Mouse (Mus musculus) cerebral cortex, adult 2 months (tissue): ENCODE measurements around the gene Chpf.

Source experiments
- WGBS: fragments of 180-500 bp; shearing (Covaris S2); methylation state at CpG from one replicate; pipeline ENCODE4 v1.1.7; 2018; 5-methylcytosine and 5-hydroxymethylcytosine counted together

The Chpf gene

DNA sequence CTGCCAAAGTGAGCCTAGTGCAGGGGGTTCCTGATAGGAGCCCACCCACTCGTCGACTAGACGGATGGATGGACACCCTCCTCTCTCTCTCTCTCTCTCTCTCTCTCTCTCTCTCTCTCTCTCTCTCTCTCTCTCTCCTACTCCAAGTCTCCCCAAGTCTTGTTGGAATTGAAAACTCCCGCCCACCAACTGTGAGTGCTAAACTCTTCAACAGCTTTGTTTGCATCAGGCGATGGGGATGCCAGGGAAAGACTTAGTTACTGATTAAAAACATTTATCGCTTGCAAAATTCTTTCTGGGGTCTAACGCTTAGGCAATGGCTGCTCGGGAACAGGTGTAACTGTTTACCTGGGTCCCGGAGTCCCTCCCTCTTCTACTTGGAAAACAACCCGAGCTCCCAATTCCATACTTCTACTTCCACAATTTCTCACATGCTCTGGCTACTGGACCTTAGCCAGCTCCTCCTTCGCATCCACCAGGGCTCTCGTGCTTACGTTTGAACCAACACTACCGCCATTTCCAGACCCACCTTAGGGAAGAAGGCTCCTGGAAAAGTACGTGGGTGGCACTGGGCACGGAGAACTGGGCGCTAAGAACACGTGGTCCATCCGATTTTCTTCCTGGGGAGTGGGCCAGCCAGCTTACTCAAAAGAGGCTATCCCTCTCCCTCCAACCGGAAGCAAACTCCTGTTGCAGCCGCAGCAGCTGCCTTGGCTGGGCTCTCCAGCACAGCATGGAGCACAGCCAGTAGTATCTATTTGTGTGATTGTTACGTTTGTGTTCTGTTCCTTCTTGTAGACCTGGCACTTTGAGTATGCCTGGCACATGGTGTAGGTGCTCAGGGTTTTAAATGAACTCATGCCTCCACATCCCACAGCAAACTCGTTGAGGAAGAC is 20.1 kb downstream of the Chpf start:
- 6% methylated on average over 23 of the region's 23 CpGs for WGBS

DNA sequence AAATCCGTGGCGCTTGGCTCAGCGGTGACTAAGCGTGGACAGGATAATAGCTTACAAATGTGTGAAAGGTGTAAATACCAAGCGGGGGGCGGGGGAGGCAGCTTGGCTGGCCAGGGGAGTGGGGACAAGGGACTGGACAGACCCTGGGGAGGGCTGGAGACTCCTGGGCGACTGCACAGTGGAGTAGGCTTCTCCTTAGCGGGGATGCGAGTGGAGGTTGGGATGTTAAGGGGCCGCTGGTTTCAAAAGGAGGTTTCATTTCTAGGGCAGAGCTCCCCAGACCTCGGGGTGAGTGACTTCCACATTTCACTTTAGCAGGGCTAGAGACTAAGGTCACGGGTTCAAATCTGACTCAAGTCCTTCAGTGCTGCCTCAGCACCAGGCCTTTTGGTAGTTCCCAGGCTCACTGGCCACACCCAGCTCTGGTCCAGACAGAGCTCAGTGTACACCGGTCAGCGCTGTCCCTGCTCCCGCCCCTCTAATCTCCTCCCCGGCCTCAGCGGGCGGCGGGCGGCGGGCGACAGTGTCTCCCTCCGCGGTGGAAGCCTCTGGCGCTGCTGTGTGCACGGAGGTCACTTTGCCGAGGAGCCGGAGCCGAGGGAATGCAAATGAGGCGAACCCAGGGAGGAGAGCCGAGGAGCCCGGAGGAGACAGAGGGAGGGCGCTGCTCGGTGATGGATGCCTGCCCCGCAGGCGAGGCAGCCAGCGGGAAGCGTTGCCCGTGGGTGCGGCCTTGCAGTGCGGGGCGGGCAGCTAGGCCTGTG is 20.9 kb downstream of the Chpf start:
- 6% methylated on average over 42 of the region's 42 CpGs for WGBS

DNA sequence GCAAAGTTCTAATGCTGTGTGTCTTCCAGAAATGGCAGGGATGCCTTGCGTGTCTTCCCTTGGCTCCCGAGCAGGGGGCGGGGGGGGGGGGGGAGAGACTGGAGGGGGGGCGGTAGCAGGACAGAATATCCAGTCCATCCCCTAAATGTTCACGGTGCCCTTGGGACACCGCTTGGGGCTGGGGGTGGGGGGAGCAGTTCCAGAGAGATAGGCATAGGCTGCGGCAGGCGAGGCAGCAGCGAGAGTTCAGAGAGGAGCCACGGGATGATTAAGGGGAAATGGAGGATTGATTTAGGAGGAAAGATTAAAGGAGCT is 21.4 kb downstream of the Chpf start:
- WGBS = 11% methylated on average over 10 of the region's 10 CpGs

DNA sequence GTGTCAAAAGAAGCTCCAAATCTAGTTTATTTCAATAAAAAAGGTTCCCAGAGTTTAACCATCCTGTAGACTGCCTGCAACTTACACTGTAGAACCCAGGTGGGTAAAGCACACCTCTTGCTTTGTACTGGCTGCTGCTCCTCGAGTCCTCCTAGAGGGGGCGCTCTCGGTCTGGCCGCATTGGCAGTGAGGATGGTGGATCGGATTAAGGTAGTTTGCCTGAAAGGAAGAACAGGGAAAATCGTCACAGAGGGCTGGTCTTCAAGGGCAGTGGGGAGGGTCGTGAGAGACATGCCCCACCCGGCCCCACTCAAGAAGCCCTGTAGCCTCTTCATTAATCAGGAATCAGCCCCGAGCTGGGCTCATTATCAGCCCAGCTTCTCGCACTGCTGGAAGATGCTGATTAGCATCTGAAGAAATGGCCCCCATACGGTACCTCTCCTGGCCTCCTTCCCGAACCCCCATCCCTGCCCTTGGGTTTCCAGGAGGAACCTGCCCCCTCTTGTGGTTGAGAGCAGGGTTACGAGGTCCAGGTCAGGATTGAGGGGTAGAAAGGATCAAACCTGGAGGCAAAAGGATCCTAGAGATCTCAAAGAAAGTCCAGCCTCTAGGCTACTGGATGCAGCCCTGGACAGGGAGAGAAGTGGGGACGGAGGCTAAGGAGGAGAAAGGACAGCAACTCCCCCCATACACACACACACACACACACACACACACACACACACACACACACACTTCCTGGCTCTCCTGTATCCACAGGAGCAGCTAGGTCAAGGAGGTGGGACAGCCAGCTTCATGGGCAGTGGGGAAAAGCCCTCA is 22.2 kb downstream of the Chpf start:
- 28% methylated on average over 14 of the region's 14 CpGs for WGBS

DNA sequence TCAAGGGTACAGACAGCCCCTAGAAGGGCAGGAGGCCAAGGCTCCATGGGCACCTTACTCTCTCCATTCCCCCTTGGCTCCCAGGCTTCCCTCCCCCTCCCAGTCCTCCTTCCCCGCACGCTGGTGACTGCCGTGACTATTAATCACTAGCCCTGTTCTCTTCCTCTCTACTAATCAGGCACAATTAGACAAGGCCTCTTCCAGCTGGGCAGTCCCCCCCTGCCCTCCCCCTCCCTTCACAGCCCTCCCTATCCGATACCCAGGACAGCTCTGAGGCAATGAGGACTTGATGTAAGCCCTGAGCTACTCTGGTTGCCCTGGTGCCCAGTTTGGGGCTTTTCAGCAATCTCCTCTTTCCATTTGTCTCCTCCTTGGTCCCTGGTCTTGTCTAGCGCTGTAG is 23.2 kb downstream of the Chpf start:
- WGBS = 66% methylated on average over 5 of the region's 5 CpGs

DNA sequence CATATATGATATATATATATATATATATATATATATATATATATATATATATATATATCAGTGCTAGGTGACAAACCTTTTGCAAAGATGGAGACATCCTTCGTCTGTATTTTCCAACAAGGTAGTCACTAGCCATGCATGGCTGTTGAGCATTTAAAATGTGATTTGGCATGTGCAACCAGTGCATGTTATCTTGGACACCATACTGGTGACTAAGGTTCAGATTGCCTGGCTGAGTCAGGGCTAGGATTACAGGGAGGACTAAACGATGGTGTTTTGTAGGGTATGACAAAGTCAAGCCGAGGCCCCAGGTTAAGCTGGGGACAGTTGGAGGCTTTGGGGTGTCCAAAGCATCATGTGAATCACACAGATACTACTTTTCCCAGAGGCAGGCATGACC is 23.7 kb downstream of the Chpf start:
- WGBS = 85% methylated on average over 3 of the region's 3 CpGs

DNA sequence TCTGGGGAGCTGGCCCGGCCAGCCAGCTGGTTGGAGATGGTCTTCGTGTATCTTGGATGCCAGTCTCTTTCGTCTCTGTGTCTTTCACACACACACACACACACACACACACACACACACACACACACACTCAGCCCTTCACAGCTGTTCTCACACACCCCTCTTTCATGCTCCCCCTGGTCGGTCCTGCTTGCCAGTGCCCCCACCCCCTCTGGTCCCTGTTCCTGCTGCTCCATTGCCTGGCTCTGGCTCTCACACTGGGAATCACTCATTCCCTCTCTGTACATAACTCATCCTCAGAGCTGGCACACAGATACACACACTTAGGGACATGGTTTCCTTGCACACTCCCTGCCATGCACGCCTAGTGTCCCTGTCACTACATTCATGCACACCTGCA is 27.2 kb downstream of the Chpf start:
- WGBS = 48% methylated on average over 5 of the region's 5 CpGs

DNA sequence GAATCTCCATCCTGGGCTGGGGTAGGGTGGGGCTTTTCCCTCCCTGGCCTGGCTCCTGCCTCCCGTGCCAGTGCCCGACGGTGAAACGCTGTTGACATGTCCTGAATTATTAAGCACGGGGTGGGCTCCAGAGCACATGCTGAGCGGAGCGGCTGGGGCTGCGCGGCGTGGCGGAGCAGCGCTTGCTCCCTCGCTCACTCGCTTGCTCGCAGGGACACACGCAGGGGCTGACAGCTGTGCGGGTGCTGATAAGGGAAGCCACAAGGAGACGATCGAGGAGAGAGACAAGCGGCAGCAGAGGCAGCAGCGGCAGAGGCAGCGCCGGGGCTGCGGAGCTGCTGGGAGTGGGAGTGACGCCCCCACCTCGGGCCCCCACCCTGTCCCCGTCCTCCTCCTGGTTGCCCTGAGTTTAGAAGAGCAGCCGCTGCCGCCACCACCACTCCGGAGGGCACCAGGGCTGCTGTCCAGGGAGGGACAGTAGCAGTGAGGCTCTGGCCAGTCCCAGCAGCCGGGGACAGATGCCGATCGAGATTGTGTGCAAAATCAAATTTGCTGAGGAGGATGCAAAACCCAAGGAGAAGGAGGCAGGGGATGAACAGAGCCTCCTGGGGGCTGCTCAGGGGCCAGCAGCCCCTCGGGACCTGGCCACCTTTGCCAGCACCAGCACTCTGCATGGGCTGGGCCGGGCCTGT is 28.6 kb downstream of the Chpf start, which contains the start of gene Asic4:
Gene Asic4 (plus strand): TSS at position 123 of the 692 bp plus-strand sequence.
- WGBS = 7% methylated on average over 35 of the region's 35 CpGs

DNA sequence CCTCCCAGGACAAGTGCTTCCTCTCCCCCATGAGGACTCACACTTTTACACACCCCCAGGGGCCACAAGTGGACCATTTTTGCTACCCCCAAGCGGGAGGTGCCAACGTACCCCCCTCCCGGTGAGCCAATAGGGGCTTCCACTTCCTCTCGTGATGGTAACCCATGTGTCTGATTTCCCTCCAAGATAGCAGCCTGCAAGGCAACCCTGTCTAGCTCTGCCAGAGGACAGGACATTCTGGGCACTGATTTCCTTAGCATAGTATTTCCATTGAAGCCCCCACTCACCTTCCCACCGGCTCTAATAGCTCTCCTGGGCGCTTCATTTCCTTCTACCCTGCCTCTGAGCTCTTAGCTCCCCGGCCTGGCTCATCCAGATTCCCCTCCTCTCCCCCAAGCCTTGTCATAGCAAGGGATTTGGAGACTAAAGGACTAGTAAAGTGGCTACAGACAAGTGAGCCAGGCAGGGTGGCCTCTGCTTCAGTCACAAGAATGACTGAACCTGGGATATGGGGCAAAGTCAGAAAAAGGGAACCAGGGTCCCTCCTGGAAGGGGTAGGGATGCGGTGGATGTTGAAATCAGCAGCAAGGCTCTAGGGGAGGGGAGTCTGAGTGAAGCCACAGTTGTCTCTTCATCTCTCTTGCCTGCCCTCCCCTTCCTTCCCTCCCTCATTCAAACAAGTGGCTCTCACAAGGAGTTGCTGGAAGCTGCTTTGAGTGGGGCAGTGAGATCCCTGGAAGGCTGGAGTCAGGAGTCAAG is 29.6 kb downstream of the Chpf start:
- whole genome bisulfite sequencing = 23% methylated on average over 8 of the region's 8 CpGs

DNA sequence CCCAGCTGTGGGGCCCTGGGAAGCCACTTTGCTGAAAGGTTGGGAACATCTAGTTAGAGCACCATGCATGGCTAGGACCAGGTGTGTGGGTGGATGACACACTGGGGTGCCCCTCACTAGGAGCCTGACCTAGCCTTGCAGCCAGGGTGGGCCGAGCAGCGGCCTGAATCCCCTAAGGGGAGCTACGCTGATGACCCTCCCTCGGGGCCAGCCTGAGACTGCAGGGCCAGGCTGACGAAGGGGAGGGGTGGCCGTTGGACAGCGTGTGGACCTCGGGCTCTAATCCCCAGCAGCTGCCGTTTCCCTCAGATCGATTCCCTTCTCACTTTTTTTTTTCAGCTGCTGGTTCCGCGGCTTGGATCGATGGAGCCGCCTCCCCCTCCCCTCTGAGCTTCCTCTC is 30.2 kb downstream of the Chpf start:
- WGBS = 5% methylated on average over 14 of the region's 14 CpGs

DNA sequence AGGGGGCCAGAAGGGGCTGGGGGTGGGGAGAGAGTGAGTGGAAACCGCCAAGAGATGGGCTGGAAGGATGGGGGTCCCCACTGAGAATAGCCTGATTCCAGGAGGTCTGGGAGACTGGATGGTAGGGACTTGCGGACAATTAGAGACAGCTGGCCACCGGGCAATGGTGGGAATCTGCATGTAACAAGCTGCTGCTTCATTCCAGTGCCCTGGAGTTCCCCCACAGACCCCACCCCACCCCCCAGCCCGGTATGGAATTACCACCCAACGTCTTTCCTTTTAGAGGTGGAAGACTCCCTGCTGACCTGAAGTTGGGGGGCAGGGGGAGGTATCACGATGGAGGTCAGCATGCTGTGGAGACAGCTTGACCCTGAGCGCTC is 31.1 kb downstream of the Chpf start:
- 2% methylated on average over 7 of the region's 7 CpGs for WGBS

DNA sequence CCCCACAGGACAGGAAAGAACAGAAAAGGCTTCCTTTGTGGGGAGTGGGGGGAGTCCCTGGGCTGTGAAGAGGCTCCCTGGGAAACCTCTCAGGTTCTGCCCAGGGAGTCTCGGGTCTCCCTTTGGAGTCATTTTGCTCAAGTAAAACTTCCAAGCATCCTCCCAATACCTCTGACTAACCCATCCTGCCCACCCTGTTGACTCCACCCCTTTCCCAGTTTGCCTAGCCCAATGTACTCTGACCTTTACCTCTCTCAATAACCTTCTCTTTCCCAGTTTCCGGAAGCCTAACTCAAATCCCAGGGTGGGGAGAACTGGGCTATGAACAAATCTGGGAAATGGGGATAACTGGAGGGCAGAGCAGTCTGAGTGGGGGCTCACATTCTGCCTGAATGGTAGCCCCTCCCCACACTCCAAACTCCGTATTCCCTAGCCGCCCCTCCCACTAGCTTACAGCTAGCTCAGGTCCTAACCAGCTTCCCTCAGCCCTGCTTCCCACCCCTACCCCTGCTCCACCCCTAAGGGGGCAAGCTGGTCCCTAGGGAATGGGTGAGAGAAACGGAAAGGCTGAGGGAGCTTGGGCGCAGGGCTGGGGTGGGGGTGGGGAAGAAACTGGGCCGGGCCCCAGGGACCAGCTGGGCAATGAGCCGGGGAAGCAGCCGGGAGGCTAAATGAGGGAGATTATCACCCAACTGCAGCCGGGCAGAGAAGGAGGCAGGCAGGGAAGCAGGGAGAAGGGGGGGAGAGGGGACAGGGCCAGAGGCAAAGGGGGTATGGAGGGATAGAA is 31.6 kb downstream of the Chpf start:
- WGBS = 13% methylated on average over 10 of the region's 10 CpGs

DNA sequence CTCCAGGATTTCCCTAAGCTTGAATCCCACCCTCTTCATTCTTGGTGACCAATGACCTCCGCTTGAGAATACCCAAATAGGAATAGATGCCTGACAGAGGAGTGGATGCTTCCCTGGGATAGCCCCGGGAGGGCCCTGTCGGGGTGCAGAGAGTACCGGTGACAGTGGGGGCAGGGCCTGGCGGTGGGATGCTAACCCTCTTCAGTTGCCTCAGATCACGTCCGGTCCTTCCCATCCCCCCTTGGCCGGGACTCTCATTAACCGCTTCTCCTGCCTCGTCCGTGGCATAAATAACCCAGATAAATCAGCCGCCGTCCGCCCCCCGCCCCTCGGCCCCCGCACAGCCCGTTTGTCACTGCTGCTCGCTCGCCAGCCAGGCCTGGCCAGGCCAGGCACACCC is 32.5 kb downstream of the Chpf start:
- WGBS = 25% methylated on average over 20 of the region's 20 CpGs

DNA sequence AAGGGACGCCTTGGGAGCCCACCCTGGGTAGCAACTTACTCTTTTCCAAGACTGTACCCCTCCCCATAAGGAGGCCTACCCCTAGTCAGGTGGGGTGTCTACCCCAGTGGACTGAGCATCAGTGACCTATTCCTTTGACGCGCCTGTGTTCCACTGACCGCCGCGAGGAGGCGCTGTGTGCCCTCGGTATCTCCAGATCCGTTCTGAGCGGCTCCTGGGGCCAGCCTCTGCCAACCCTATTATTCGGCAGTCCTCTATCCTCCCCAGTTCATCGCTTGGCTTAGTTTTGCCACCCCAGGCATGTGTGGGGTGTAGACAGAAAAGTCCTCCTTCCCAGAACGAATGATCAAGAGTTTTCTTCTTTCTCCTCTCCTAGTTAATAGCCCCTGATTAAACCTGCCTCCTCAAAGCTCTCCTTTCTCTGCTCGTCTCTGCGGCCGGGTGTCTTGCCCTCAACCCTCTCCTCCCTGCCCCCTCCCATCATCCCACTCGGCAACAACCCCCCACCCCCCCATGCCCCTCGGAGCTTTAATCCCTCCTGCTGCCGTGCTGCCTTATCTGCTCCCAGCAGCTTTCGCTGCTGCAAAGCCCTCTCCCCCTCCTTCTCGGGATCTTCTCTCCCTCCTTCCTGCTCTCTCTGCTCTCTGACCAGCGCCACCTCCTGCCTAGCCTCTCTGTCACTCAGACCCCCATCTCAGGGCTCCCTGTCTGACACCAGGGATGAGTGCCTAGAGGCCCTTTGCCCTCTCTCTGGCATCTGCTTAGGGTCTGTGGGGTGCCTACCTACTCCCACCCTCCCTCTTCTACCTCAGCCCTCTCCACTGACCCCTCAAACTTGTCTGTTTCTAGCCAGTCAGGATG is 33.1 kb downstream of the Chpf start:
- 2% methylated on average over 22 of the region's 22 CpGs for WGBS

DNA sequence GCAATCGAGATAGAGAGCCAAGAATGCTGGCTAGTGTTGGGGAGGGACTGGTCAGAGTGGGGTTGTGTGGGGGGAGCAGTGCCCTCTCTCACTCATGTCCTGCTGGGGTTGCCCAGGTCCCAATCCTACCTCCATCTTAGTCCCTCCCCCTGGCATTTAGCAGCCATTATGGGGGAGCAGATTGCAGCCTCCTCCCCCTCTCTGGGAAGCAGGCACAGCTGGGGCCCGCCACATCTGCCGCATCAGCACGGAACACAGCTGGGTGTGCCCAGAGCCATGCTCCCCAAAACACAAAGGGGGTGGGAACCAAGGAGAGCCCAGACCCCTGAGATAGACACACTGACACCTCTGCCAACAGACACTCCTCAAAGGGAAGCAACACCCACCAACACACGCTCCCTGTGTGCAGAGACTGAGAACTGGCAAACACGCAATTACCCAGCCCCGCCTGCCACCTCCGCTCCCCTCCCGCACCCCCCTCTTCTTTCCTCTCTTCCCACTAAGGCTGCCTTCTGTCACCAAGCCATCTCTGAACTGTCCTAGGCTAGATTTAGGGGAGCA is 33.9 kb downstream of the Chpf start:
- 5% methylated on average over 9 of the region's 9 CpGs for WGBS

DNA sequence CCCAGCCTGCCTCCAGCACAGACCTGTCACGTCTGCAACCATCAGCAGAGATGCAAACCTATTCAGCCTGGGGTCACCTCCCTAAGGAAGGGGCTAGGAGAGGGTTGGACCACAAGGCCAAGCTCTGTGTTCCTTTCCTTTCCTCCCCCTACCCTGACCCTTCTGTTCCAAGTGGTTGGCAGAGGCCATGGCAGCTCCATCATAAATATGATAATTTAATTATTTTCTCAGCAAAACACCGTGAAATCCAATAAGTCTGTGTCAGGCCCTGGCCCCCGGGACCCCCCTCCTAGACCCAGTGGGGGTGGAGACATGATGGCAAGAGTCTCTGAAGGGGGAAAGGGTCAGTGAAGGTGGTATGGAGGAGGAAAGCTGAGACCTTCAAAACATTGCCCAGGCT is 34.9 kb downstream of the Chpf start:
- WGBS = 61% methylated on average over 3 of the region's 3 CpGs

DNA sequence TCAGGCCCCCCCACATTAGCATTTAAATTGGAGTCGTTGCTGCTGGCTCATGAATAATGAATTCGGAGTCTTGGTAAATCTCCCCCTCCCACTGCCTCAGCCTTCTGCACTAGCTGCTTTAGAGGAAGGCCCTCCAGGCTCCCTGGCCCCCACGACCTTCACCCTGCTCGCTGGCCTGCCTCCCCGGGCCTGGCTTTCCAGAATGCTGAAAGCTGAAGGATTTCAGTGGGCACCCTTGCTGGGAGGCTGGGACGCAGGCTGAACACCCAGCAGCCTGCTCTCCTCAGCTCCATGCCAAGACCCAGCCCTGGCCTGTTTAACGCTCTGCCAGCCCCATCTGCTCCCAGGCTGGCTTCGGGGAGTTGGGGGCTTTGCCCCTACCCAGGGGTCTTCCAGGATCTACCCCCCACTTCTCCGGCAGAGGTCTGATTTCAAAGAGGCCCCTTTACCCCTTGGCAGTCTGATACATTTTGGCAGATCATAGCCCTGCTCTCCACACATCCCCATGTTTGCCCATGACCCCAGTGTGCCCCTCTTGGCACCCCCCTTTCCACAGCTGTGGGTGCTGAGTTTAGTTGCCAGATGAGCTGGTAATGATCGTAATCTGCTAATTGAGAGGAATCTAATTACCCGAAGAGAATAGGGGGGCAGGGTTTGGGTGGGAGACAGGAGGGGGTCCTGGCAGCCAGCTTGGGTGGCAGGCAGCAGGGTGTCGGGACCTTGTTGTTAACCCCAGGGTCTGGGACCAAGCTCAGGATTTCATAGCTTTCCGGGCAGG is 35.7 kb downstream of the Chpf start:
- 40% methylated on average over 13 of the region's 13 CpGs for WGBS

DNA sequence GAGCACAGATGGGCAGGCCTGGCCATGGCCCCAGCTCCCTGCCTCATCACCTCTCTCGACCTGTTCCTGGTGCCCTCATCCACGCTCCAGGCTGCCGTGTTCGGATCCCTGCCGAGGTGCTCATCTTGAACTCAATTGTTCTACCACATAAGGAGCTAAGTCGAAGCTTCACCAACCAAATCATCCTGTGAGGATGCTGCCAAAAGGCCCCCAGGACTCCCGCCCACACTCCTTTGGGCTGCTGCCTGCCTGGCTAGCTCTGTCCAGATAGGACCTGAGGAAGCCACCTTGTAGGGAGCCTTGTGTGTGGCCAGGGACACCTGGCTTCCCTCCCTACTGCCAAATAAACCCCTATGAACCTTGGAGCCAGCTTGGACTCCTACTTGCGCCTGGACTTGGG is 36.3 kb downstream of the Chpf start:
- 51% methylated on average over 8 of the region's 8 CpGs for WGBS
